Mouse (Mus musculus) limb, embryonic 14.5 days (tissue): ENCODE results near the gene Rhcg. TPM values are rescaled to one million over a fixed set of nuclear protein-coding genes. Genes with fewer than 3 reads are reported as not detected.
A peak's percentile ranks its signal among the peaks of the same experiment; 100 is the strongest.

Source experiments
- ATAC-seq: fragments of 200-750 bp; cut with Nextera tagmentation; 2 replicates; pipeline ENCODE4 v1.8.0; 2017; ENCODE audit warnings: low read depth, moderate number of reproducible peaks, moderate TSS enrichment; ENCODE audit not compliant: low FRiP score
- DNase-seq: peaks from one replicate; pipeline ENCODE4 v3.0.0-alpha.2; 2015; ENCODE audit warnings: low spot score
- H3K27ac ChIP-seq: fragments of 300-500 bp; sonication (generic); replicated peaks from 2 replicates; pipeline ENCODE4 v1.5.1; 2014; ENCODE audit warnings: low read depth, mild to moderate bottlenecking, low read length, moderate library complexity, mixed read lengths
- H3K27me3 ChIP-seq: fragments of 300-500 bp; sonication (generic); 2 replicates; pipeline ENCODE4 v1.6.1; 2014; ENCODE audit warnings: low read length, mixed read lengths; ENCODE audit not compliant: control insufficient read depth, insufficient read depth
- H3K36me3 ChIP-seq: fragments of 300-500 bp; sonication (generic); 2 replicates; pipeline ENCODE4 v1.6.1; 2014; ENCODE audit warnings: mild to moderate bottlenecking, low read length, moderate library complexity, mixed read lengths; ENCODE audit not compliant: control insufficient read depth, insufficient read depth
- H3K4me1 ChIP-seq: fragments of 300-500 bp; sonication (generic); 2 replicates; pipeline ENCODE4 v1.6.1; 2014; ENCODE audit warnings: antibody characterized with exemption, low read length, mixed read lengths; ENCODE audit not compliant: control insufficient read depth, insufficient read depth
- H3K4me2 ChIP-seq: fragments of 300-500 bp; sonication (generic); replicated peaks from 2 replicates; pipeline ENCODE4 v1.6.1; 2014; ENCODE audit warnings: low read depth, mild to moderate bottlenecking, low read length, moderate library complexity; ENCODE audit not compliant: severe bottlenecking
- H3K4me3 ChIP-seq: fragments of 300-500 bp; sonication (generic); replicated peaks from 2 replicates; pipeline ENCODE4 v1.5.1; 2014; ENCODE audit warnings: low read length
- H3K9ac ChIP-seq: fragments of 300-500 bp; sonication (generic); 2 replicates; pipeline ENCODE4 v1.6.1; 2014; ENCODE audit warnings: mild to moderate bottlenecking, low read depth, low read length, moderate library complexity; ENCODE audit not compliant: severe bottlenecking
- H3K9me3 ChIP-seq: fragments of 300-500 bp; sonication (generic); 2 replicates; pipeline ENCODE4 v1.6.1; 2016; ENCODE audit warnings: low read length; ENCODE audit not compliant: control insufficient read depth
- POLR2A ChIP-seq: fragments of 200-500 bp; IDR thresholded peaks from 2 replicates; pipeline ENCODE4 v1.8.0; 2012; ENCODE audit warnings: inconsistent platforms, mild to moderate bottlenecking, moderate library complexity, borderline replicate concordance; ENCODE audit not compliant: insufficient read depth, insufficient read length; ENCODE audit errors: extremely low read depth
- WGBS: fragments of 180-500 bp; shearing (Covaris S2); extraction: QIAGEN DNeasy Blood & Tissue Kit; methylation state at CpG from one replicate; pipeline ENCODE4 v1.1.7; 2014; 5-methylcytosine and 5-hydroxymethylcytosine counted together
- polyA plus RNA-seq, 2 experiments: library from polyadenylated mRNA; depleted of rRNA in 1 of 2; stranded (reverse) in 1 of 2; unstranded in 1 of 2; fragments of >200 nt; fragmentation: Nextera tagmentation in 1 of 2; extraction: Ambion mirVana in 1 of 2; gene quantifications; 2 replicates each; pipeline versions ENCODE4 v1.2.1 to v1.2.3; 2012 to 2014

Rhcg gene
- polyA plus RNA-seq, 2 experiments = 0.11 to 0.14 TPM

DNA sequence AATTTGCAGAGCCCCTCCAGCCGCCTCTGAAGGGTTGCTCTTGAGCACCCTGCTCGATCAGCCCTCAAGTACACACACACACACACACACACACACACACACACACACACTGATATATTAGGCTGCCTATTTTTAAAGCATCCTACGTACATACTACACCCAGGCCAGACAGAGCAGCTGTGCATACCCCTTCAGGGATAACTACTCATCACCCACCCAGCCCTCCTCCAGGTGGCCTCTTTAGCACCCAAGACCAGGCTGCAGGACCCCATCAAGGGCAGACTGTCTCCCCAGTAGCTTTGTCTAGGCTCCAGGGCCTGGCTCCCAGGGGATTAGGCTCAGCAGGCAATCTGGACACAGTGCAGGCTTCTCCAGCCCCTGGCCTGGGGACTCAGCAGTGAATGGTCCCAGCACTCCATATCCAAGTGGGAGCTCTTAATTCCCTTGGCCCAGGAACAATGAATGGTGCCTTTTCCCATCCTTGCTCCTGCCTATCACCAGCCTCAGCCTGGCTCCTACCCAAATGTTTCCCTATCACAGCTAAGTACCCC is 26.8 kb downstream of the Rhcg start:
- no peaks in the 10 kb centered on the region for H3K36me3 ChIP-seq
- TF ChIP-seq POLR2A = no peak
- peaks cover 5% of the 10 kb centered on the region for H3K4me1 ChIP-seq
- 20% methylated on average over 3 of the region's 3 CpGs for WGBS
- no peak overlapping the region for H3K9ac ChIP-seq
- no peak overlapping the region for H3K27ac ChIP-seq
- no peak overlapping the region for H3K4me2 ChIP-seq
- ATAC-seq (no peak; the same call in 1 of the 2 replicates), DNase-seq (no peak)
- peaks cover 54% of the 10 kb centered on the region for H3K27me3 ChIP-seq
- H3K4me3 ChIP-seq = no peak overlapping the region
- no peaks in the 10 kb centered on the region for H3K9me3 ChIP-seq

GRCm38 (mm10) chr7:79589763-79590559 is 27.5 kb downstream of the Rhcg start:
- no peak overlapping the region for H3K4me2 ChIP-seq
- WGBS = 14% methylated on average over 9 of the region's 9 CpGs
- peaks cover 5% of the 10 kb centered on the region for H3K4me1 ChIP-seq
- H3K4me3 ChIP-seq = no peak overlapping the region
- peaks cover 54% of the 10 kb centered on the region for H3K27me3 ChIP-seq
- no peak overlapping the region for H3K9ac ChIP-seq
- no peaks in the 10 kb centered on the region for H3K9me3 ChIP-seq
- DNase-seq (no peak), ATAC-seq (no peak)
- H3K36me3 ChIP-seq = no peaks in the 10 kb centered on the region
- no peak overlapping the region for H3K27ac ChIP-seq
- no peak for TF ChIP-seq POLR2A

DNA sequence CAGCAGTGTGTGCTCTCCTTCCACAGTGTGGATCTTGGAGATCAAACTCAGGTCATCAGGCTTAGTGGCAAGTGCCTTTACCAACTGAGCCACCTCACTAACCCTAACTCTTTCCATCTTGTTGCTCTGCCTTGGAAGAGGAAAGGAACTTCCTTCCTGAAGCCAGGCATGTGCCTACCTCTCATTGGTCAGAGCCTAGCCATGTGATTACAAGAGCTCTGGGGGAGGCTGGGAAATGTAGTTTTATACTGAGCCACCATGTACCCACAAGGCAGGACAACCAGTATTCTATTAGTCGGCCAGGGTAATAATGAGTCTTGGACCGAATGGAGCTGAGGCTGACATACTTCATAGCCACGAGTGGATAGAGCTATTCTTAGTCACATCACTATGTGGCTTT is 29.2 kb downstream of the Rhcg start:
- no peak overlapping the region for H3K4me2 ChIP-seq
- no peak for TF ChIP-seq POLR2A
- ATAC-seq (no peak), DNase-seq (no peak)
- H3K4me3 ChIP-seq = no peak overlapping the region
- no peak overlapping the region for H3K9ac ChIP-seq
- peaks cover 5% of the 10 kb centered on the region for H3K4me1 ChIP-seq
- H3K27ac ChIP-seq = no peak overlapping the region
- H3K36me3 ChIP-seq = no peaks in the 10 kb centered on the region
- 76% methylated on average over 3 of the region's 3 CpGs for WGBS
- no peaks in the 10 kb centered on the region for H3K9me3 ChIP-seq
- peaks cover 39% of the 10 kb centered on the region for H3K27me3 ChIP-seq

DNA sequence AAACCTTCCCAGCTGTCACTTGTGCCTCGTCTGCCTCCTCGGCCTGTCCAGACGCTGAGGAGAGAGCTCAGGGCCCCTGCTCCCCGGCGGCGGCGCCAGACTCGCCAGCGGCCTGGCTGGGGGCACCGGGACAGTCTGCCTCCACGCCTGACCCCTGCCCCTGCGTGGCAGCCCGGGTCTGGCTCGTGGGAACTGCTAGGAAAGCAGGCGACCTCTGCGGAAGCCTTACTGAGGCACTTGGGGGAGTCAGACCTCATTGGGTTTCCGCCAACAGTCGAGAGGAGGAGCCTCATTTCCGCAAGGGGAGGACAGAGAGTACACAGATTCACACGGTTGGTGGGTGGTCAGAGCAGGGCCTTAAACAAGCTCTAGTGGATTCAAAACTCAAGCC is 38.6 kb downstream of the Rhcg start:
- Histone ChIP-seq H3K4me1 (0 out of 2 replicates have a peak, but pooled peaks cover 6% of the 10 kb centered on the region), H3K36me3 (no peaks in the 10 kb centered on the region), H3K27ac (no peak overlapping the region), H3K9ac (peak overlapping the region; percentile 38; the same call in 1 of the 2 replicates), H3K4me3 (no peak overlapping the region; the same call in 1 of the 2 replicates), H3K4me2 (peak overlapping the region; percentile 40), H3K27me3 (peaks cover 27% of the 10 kb centered on the region; the same call in 1 of the 2 replicates), H3K9me3 (no peaks in the 10 kb centered on the region)
- DNase-seq (no peak), ATAC-seq (no peak)
- TF ChIP-seq POLR2A = no peak
- WGBS = 1% methylated on average over 19 of the region's 20 CpGs

- ATAC-seq (0 out of 2 replicates have a peak, but pooled peaks have one; percentile 19), DNase-seq (no peak)
- Histone ChIP-seq H3K27me3 (peaks cover 27% of the 10 kb centered on the region; the same call in 1 of the 2 replicates), H3K9ac (0 out of 2 replicates have a peak overlapping the region, but pooled peaks have one; percentile 38), H3K4me2 (peak overlapping the region; percentile 40; the same call in 1 of the 2 replicates), H3K4me3 (no peak overlapping the region; the same call in 1 of the 2 replicates), H3K9me3 (no peaks in the 10 kb centered on the region), H3K27ac (no peak overlapping the region), H3K4me1 (0 out of 2 replicates have a peak, but pooled peaks cover 6% of the 10 kb centered on the region), H3K36me3 (no peaks in the 10 kb centered on the region)
- no peak for TF ChIP-seq POLR2A
- 2% methylated on average over 23 of the region's 25 CpGs for WGBS
Observed at GRCm38 (mm10) chr7:79577931-79578850, 39.3 kb downstream of the Rhcg start.
